In genomic region chr11:69964650-69965270, GRCm38 (mm10) we compare ENCODE assay signal across 9 mouse cellular contexts. TPM values are rescaled to one million over a fixed set of nuclear protein-coding genes. Genes with fewer than 3 reads are reported as not detected.
A peak's percentile ranks its signal among the peaks of the same experiment; 100 is the strongest.
DNase-seq lines count a peak whose midpoint lies in the region; ATAC-seq lines count a peak whose summit lies in the region.
"Had no signal": no experiment of that assay in that cellular context is flagged by ENCODE, and none has a peak within 500 bp of the region (broad histone marks: within the 10 kb centered on the region; RNA-seq: fewer than 3 reads in every experiment).

Gene Cldn7 (plus strand): TSS chr11:69964779.

- peaks cover 50% of the 10 kb centered on the region for H3K27me3 ChIP-seq in forebrain, embryonic 11.5 days (ENCODE audit: control insufficient read depth, insufficient read depth, low read length)
- H3K27me3 ChIP-seq in forebrain, embryonic 16.5 days (replicated peaks; ENCODE audit: control insufficient read depth, insufficient read depth, low read length) = peaks cover 52% of the 10 kb centered on the region
- H3K27me3 ChIP-seq in lung, embryonic 15.5 days = peaks cover 63% of the 10 kb centered on the region
- H3K27me3 ChIP-seq in limb, embryonic 11.5 days (ENCODE audit: control insufficient read depth, insufficient read depth, low read length) = peaks cover 53% of the 10 kb centered on the region
- peaks cover 87% of the 10 kb centered on the region for H3K27me3 ChIP-seq in neural tube, embryonic 13.5 days

- DNase-seq in forebrain, embryonic 11.5 days (ENCODE audit: low spot score) = no peak
- DNase-seq in lung, postnatal 36 days = no peak
- DNase-seq in limb, embryonic 11.5 days (ENCODE audit: low spot score) = peak; percentile 39
- DNase-seq in frontal cortex, postnatal 14 days (ENCODE audit: low spot score in 2 of 2) = no peak
- no peak for DNase-seq in cerebellum, postnatal 10 days
- DNase-seq: cerebellum, adult 9-10 months had no signal

- 0 out of 2 replicates have a peak within 1 kb of the TSS, but pooled peaks have one; percentile 6 for H3K4me3 ChIP-seq in forebrain, embryonic 11.5 days (ENCODE audit: low read depth, low read length)
- no peak within 1 kb of the TSS; the same call in 1 of the 2 replicates for H3K4me3 ChIP-seq in forebrain, embryonic 16.5 days (replicated peaks; ENCODE audit: low read length)
- peak within 1 kb of the TSS; percentile 54 for H3K4me3 ChIP-seq in lung, embryonic 15.5 days
- H3K4me3 ChIP-seq in limb, embryonic 11.5 days (ENCODE audit: low read depth, low read length) = 0 out of 2 replicates have a peak within 1 kb of the TSS, but pooled peaks have one; percentile 0
- H3K4me3 ChIP-seq in neural tube, embryonic 13.5 days = peak within 1 kb of the TSS; percentile 18; the same call in 1 of the 2 replicates

- 12% methylated on average over 24 of the region's 24 CpGs for WGBS in forebrain, embryonic 11.5 days
- WGBS in forebrain, embryonic 16.5 days = 10% methylated on average over 24 of the region's 24 CpGs
- 7% methylated on average over 24 of the region's 24 CpGs for WGBS in lung, embryonic 15.5 days
- WGBS in limb, embryonic 11.5 days = 10% methylated on average over 23 of the region's 24 CpGs
- 9% methylated on average over 24 of the region's 24 CpGs for WGBS in neural tube, embryonic 13.5 days

- no peak within 1 kb of the TSS for H3K9ac ChIP-seq in forebrain, embryonic 11.5 days (ENCODE audit: low read length)
- H3K9ac ChIP-seq in forebrain, embryonic 16.5 days (replicated peaks; ENCODE audit: low read depth, low read length) = no peak within 1 kb of the TSS
- peak within 1 kb of the TSS; percentile 54 for H3K9ac ChIP-seq in lung, embryonic 15.5 days
- H3K9ac ChIP-seq in limb, embryonic 11.5 days (ENCODE audit: low read length) = no peak within 1 kb of the TSS
- H3K9ac ChIP-seq in neural tube, embryonic 13.5 days = no peak within 1 kb of the TSS

- H3K27ac ChIP-seq in forebrain, embryonic 11.5 days (ENCODE audit: low read depth, low read length) = no peak within 1 kb of the TSS
- H3K27ac ChIP-seq in forebrain, embryonic 16.5 days (ENCODE audit: low read length) = no peak within 1 kb of the TSS
- H3K27ac ChIP-seq in lung, embryonic 15.5 days = peak within 1 kb of the TSS; percentile 84
- H3K27ac ChIP-seq in limb, embryonic 11.5 days (replicated peaks; ENCODE audit: low read depth, low read length) = no peak within 1 kb of the TSS
- H3K27ac ChIP-seq in neural tube, embryonic 13.5 days (replicated peaks) = no peak within 1 kb of the TSS

- peaks cover 9% of the 10 kb centered on the region for H3K4me1 ChIP-seq in forebrain, embryonic 11.5 days (replicated peaks; ENCODE audit: control insufficient read depth, insufficient read depth, low read length)
- peaks cover 6% of the 10 kb centered on the region for H3K4me1 ChIP-seq in forebrain, embryonic 16.5 days (replicated peaks; ENCODE audit: control insufficient read depth, insufficient read depth, low read length)
- H3K4me1 ChIP-seq in lung, embryonic 15.5 days = peaks cover 8% of the 10 kb centered on the region; the same call in 1 of the 2 replicates
- H3K4me1 ChIP-seq in limb, embryonic 11.5 days (ENCODE audit: control insufficient read depth, insufficient read depth, low read length) = no peaks in the 10 kb centered on the region; the same call in 1 of the 2 replicates
- peaks cover 17% of the 10 kb centered on the region for H3K4me1 ChIP-seq in neural tube, embryonic 13.5 days (replicated peaks)

- no peak within 1 kb of the TSS for H3K4me2 ChIP-seq in forebrain, embryonic 11.5 days (ENCODE audit: low read depth, low read length, severe bottlenecking)
- H3K4me2 ChIP-seq in forebrain, embryonic 16.5 days (ENCODE audit: low read length) = no peak within 1 kb of the TSS
- peak within 1 kb of the TSS; percentile 61 for H3K4me2 ChIP-seq in lung, embryonic 15.5 days
- peak within 1 kb of the TSS; percentile 29; the same call in 1 of the 2 replicates for H3K4me2 ChIP-seq in limb, embryonic 11.5 days (ENCODE audit: low read depth, severe bottlenecking)
- H3K4me2 ChIP-seq in neural tube, embryonic 13.5 days = 0 out of 2 replicates have a peak within 1 kb of the TSS, but pooled peaks have one; percentile 22

- H3K36me3 ChIP-seq in forebrain, embryonic 11.5 days (ENCODE audit: control insufficient read depth, insufficient read depth, low read length) = no peaks in the 10 kb centered on the region; the same call in 1 of the 2 replicates
- H3K36me3 ChIP-seq in forebrain, embryonic 16.5 days (ENCODE audit: control insufficient read depth, insufficient read depth) = peaks cover 13% of the 10 kb centered on the region
- H3K36me3 ChIP-seq in lung, embryonic 15.5 days = peaks cover 16% of the 10 kb centered on the region
- peaks cover under 1% of the 10 kb centered on the region; the same call in 1 of the 2 replicates for H3K36me3 ChIP-seq in limb, embryonic 11.5 days (ENCODE audit: control insufficient read depth, insufficient read depth, low read length)
- peaks cover 23% of the 10 kb centered on the region for H3K36me3 ChIP-seq in neural tube, embryonic 13.5 days

- ATAC-seq in forebrain, embryonic 11.5 days (replicated peaks; ENCODE audit: low FRiP score) = no peak
- no peak for ATAC-seq in forebrain, embryonic 16.5 days
- no peak for ATAC-seq in lung, embryonic 15.5 days (ENCODE audit: borderline replicate concordance, extremely low read depth, low FRiP score, low TSS enrichment)
- no peak for ATAC-seq in limb, embryonic 11.5 days (ENCODE audit: insufficient number of reproducible peaks, low FRiP score, low TSS enrichment, low read depth)
- no peak for ATAC-seq in neural tube, embryonic 13.5 days (ENCODE audit: low read depth)

- H3K9me3 ChIP-seq in forebrain, embryonic 11.5 days (ENCODE audit: control insufficient read depth, low read length) = no peaks in the 10 kb centered on the region
- H3K9me3 ChIP-seq in forebrain, embryonic 16.5 days (ENCODE audit: control insufficient read depth, low read length) = no peaks in the 10 kb centered on the region
- H3K9me3 ChIP-seq in lung, embryonic 15.5 days = no peaks in the 10 kb centered on the region
- no peaks in the 10 kb centered on the region for H3K9me3 ChIP-seq in limb, embryonic 11.5 days (ENCODE audit: control insufficient read depth, low read length)
- no peaks in the 10 kb centered on the region for H3K9me3 ChIP-seq in neural tube, embryonic 13.5 days

RNA-seq across cellular contexts. Expression of gene Cldn7, which starts in this region (rescaled TPM):
- 3.2 and 6.4 TPM in 2 replicates for polyA plus RNA-seq in forebrain, embryonic 11.5 days (2014; fragmentation: Nextera tagmentation; extraction: Ambion mirVana)
- polyA plus RNA-seq in forebrain, embryonic 16.5 days (2015; fragmentation: Nextera tagmentation; extraction: Ambion mirVana) = 0.84 TPM in 1 of 2 replicates, not detected in the other
- 154 and 170 TPM in 2 replicates for polyA plus RNA-seq in lung, embryonic 15.5 days (2015; fragmentation: Nextera tagmentation; extraction: Ambion mirVana)
- polyA plus RNA-seq in limb, embryonic 11.5 days (2014; fragmentation: Nextera tagmentation; extraction: Ambion mirVana) = 12.7 and 13.2 TPM in 2 replicates
- 0.33 and 1.7 TPM in 2 replicates for polyA plus RNA-seq in neural tube, embryonic 13.5 days (2015; fragmentation: Nextera tagmentation; extraction: Ambion mirVana)

Comparison
In these comparisons a context has a peak if more than half of its experiments do, and no peak if none do; other contexts are left out.
1. RNA of gene Cldn7 (polyA plus RNA-seq): 154 to 170 TPM in lung, embryonic 15.5 days; 12.7 to 13.2 TPM in limb, embryonic 11.5 days, 3.2 to 6.4 TPM in forebrain, embryonic 11.5 days, 0.33 to 1.7 TPM in neural tube, embryonic 13.5 days and 0.84 TPM in forebrain, embryonic 16.5 days; every median in the first group is over 10 times any median in the second.
2. H3K4me2 ChIP-seq: peak in lung, embryonic 15.5 days (single experiment), limb, embryonic 11.5 days (single experiment) and neural tube, embryonic 13.5 days (single experiment); none in forebrain, embryonic 11.5 days (single experiment) and forebrain, embryonic 16.5 days (single experiment).